Mouse (Mus musculus): ENCODE data around the gene Ceacam19.

- TF ChIP-seq CTCF (IDR thresholded peaks at IDR 0.05) (no peak), EP300 (IDR thresholded peaks at IDR 0.05) (no peak)
Measured at GRCm38 (mm10) chr7:19844521-19845171, 43.1 kb downstream of the Ceacam19 start.
